Mouse (Mus musculus) ES-Bruce4 (cell line): ENCODE results near the gene Ogfod2.

Experiments
- CTCF ChIP-seq: IDR thresholded peaks from one replicate; pipeline ENCODE4 v1.8.1; 2011; ENCODE audit warnings: low read depth, low read length
- POLR2A ChIP-seq: IDR thresholded peaks from one replicate; pipeline ENCODE4 v1.8.1; 2011; ENCODE audit warnings: low read length; ENCODE audit not compliant: insufficient read depth

DNA sequence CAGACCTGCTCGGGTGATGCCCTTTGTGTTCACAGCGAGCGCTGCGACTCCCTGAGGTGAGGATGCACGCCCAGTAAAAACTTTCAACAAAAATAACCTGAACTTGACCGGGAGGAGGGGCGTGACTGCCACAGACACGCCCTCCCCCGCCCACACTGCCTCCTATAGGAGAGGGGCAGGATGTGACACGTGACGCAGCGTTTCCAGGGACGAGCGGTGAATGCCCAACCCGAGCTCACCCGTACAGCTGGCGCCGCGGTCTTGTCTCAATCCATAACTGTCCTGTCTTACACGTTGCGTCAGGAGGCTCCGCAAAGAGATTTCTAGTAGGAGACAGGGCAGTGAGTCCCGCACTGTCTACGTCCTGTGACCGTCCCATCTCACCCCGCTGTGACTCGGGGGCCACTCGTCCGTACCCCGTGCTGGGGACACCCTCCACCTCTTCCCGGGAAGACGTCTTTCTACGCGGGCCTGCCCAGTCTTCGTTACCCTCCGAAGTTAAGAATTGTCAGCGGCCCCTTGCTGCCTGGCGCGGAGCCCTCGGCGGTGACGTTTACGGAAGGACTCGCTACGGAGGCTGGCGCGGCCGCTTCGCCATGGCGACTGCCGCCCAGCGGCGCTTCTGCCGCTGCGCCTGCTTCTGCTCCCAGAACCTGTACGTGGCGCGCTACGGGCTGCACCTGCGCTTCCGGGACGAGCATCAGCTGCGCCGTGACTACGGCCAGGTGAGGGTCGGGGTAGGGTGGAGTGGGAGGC, at the start of gene Ogfod2:
- TF ChIP-seq POLR2A (no peak), CTCF (peak; percentile 6)
